Mouse (Mus musculus) limb, embryonic 10.5 days (tissue): Measurements from ENCODE around the gene Prex1. TPM values are rescaled to one million over a fixed set of nuclear protein-coding genes. Genes with fewer than 3 reads are reported as not detected.

ENCODE experiments used
- DNase-seq: peaks from one replicate; pipeline ENCODE4 v3.0.0-alpha.2; 2017; ENCODE audit warnings: low spot score
- H3K27ac ChIP-seq: fragments of 300-500 bp; sonication (generic); 2 replicates; pipeline ENCODE4 v1.5.1; 2016; ENCODE audit warnings: mild to moderate bottlenecking
- H3K27me3 ChIP-seq: fragments of 300-500 bp; sonication (generic); 2 replicates; pipeline ENCODE4 v1.6.1; 2016; ENCODE audit warnings: low read depth, mild to moderate bottlenecking; ENCODE audit not compliant: poor library complexity, severe bottlenecking
- H3K36me3 ChIP-seq: fragments of 300-500 bp; sonication (generic); 2 replicates; pipeline ENCODE4 v1.6.1; 2016; ENCODE audit warnings: mild to moderate bottlenecking, moderate library complexity
- H3K4me1 ChIP-seq: fragments of 300-500 bp; sonication (generic); 2 replicates; pipeline ENCODE4 v1.6.1; 2016
- H3K4me3 ChIP-seq: fragments of 300-500 bp; sonication (generic); 2 replicates; pipeline ENCODE4 v1.5.1; 2016; ENCODE audit warnings: mild to moderate bottlenecking, moderate library complexity
- H3K9me3 ChIP-seq: fragments of 300-500 bp; sonication (generic); replicated peaks from 2 replicates; pipeline ENCODE4 v1.6.1; 2016; ENCODE audit warnings: mild to moderate bottlenecking
- WGBS: fragments of 180-500 bp; shearing (Covaris S2); methylation state at CpG from one replicate; pipeline ENCODE4 v1.1.7; 2016; 5-methylcytosine and 5-hydroxymethylcytosine counted together
- polyA plus RNA-seq: library from polyadenylated mRNA; unstranded; fragments of >200 nt; fragmentation: Nextera tagmentation; extraction: Ambion mirVana; gene quantifications from 2 replicates; pipeline ENCODE4 v1.2.1, GENCODE M21; 2016

Gene Prex1
- polyA plus RNA-seq, 1 experiment from 2014 or later: 26.2 TPM

GRCm38 (mm10) chr2:166584491-166584890, 129.1 kb downstream of the Prex1 start:
- Histone ChIP-seq H3K4me3 (no peak overlapping the region), H3K36me3 (peaks cover 89% of the 10 kb centered on the region), H3K4me1 (no peaks in the 10 kb centered on the region), H3K27ac (no peak overlapping the region), H3K27me3 (no peaks in the 10 kb centered on the region), H3K9me3 (no peaks in the 10 kb centered on the region)
- 92% methylated on average over 3 of the region's 3 CpGs for WGBS
- no peak for DNase-seq

- DNase-seq: no peak
- no peaks in the 10 kb centered on the region for H3K9me3 ChIP-seq
- H3K4me1 ChIP-seq: no peaks in the 10 kb centered on the region
- peaks cover 89% of the 10 kb centered on the region for H3K36me3 ChIP-seq
- WGBS: 98% methylated on average over 5 of the region's 5 CpGs
- H3K27me3 ChIP-seq: no peaks in the 10 kb centered on the region
- H3K27ac ChIP-seq: 0 out of 2 replicates have a peak overlapping the region, but pooled peaks have one; percentile 10
- no peak overlapping the region for H3K4me3 ChIP-seq
These were observed 130.3 kb downstream of the Prex1 start for GRCm38 (mm10) chr2:166583292-166583691.

GRCm38 (mm10) chr2:166581881-166582583, 131.6 kb downstream of the Prex1 start:
- Histone ChIP-seq H3K27me3 (no peaks in the 10 kb centered on the region), H3K9me3 (no peaks in the 10 kb centered on the region), H3K4me3 (no peak overlapping the region), H3K27ac (no peak overlapping the region), H3K4me1 (no peaks in the 10 kb centered on the region), H3K36me3 (peaks cover 92% of the 10 kb centered on the region)
- DNase-seq: no peak
- 94% methylated on average over 21 of the region's 21 CpGs for WGBS

- H3K4me3 ChIP-seq: no peak overlapping the region
- no peaks in the 10 kb centered on the region for H3K9me3 ChIP-seq
- H3K27me3 ChIP-seq: no peaks in the 10 kb centered on the region
- no peak overlapping the region for H3K27ac ChIP-seq
- H3K4me1 ChIP-seq: peaks cover 8% of the 10 kb centered on the region
- no peak for DNase-seq
- 92% methylated on average over 5 of the region's 5 CpGs for WGBS
- peaks cover 69% of the 10 kb centered on the region for H3K36me3 ChIP-seq
These were observed 133.8 kb downstream of the Prex1 start for GRCm38 (mm10) chr2:166579793-166580192.

DNA sequence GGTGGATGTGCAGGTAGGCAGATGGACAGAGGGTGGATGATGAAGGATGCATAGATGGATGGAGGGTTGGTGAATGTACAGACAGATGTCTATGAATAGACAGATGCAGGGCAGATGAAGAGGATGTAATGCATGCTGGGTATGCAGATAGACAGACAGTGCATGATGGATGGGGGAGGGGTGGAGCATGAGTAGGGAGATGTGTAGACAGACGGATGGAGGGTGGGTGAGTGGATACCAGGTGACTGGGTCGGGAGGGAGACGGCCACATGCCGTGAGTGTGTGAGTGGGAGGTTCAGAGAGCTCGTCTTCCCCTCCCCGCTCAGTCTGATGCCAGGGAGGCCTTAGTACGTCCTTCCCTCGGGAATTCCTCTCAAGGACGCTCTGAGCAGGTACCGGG, 134.3 kb downstream of the Prex1 start:
- H3K4me1 ChIP-seq: peaks cover 12% of the 10 kb centered on the region
- H3K36me3 ChIP-seq: peaks cover 68% of the 10 kb centered on the region
- 88% methylated on average over 10 of the region's 10 CpGs for WGBS
- DNase-seq: no peak
- H3K9me3 ChIP-seq: no peaks in the 10 kb centered on the region
- H3K27me3 ChIP-seq: no peaks in the 10 kb centered on the region
- no peak overlapping the region for H3K4me3 ChIP-seq
- H3K27ac ChIP-seq: no peak overlapping the region

GRCm38 (mm10) chr2:166575419-166575818, 138.2 kb downstream of the Prex1 start:
- 76% methylated on average over 17 of the region's 17 CpGs for WGBS
- H3K36me3 ChIP-seq: peaks cover 60% of the 10 kb centered on the region
- no peaks in the 10 kb centered on the region for H3K27me3 ChIP-seq
- no peak overlapping the region for H3K27ac ChIP-seq
- H3K4me3 ChIP-seq: no peak overlapping the region
- DNase-seq: no peak
- H3K4me1 ChIP-seq: peaks cover 15% of the 10 kb centered on the region
- H3K9me3 ChIP-seq: no peaks in the 10 kb centered on the region

- Histone ChIP-seq H3K36me3 (peaks cover 59% of the 10 kb centered on the region), H3K4me1 (peaks cover 15% of the 10 kb centered on the region), H3K27ac (peak overlapping the region; percentile 22; the same call in 1 of the 2 replicates), H3K9me3 (no peaks in the 10 kb centered on the region), H3K4me3 (no peak overlapping the region), H3K27me3 (no peaks in the 10 kb centered on the region)
- DNase-seq: peak; percentile 92
- 22% methylated on average over 7 of the region's 7 CpGs for WGBS
These were observed 138.7 kb downstream of the Prex1 start for GRCm38 (mm10) chr2:166574934-166575333.

DNA sequence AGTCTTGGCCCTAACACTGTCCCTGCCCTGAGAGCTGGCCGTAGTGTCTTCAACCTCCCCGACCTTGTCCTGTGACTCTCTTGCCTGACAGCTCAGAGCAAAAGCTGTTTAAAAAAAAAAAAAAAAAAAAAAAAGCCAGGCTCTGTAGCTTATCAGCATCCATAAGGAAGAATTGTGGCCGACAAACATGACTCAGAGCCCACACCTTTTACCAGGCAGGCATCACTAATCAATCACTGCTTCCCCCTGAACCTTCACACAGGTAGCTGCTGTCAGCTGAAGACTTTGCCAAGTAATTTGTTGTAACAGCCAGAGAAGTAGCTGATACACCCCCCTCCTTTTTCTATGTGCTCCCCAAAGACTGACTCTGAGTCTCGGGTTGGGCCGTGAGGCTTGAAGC, 140.0 kb downstream of the Prex1 start:
- Histone ChIP-seq H3K4me1 (peaks cover 15% of the 10 kb centered on the region), H3K36me3 (peaks cover 59% of the 10 kb centered on the region), H3K27me3 (no peaks in the 10 kb centered on the region), H3K9me3 (no peaks in the 10 kb centered on the region), H3K27ac (no peak overlapping the region), H3K4me3 (no peak overlapping the region)
- no peak for DNase-seq
- 91% methylated on average over 5 of the region's 5 CpGs for WGBS

- 95% methylated on average over 3 of the region's 3 CpGs for WGBS
- H3K4me1 ChIP-seq: peaks cover 19% of the 10 kb centered on the region
- DNase-seq: no peak
- no peak overlapping the region for H3K27ac ChIP-seq
- no peak overlapping the region for H3K4me3 ChIP-seq
- peaks cover 60% of the 10 kb centered on the region for H3K36me3 ChIP-seq
- no peaks in the 10 kb centered on the region for H3K9me3 ChIP-seq
- H3K27me3 ChIP-seq: no peaks in the 10 kb centered on the region
These were observed 141.3 kb downstream of the Prex1 start for GRCm38 (mm10) chr2:166572297-166572696.

DNA sequence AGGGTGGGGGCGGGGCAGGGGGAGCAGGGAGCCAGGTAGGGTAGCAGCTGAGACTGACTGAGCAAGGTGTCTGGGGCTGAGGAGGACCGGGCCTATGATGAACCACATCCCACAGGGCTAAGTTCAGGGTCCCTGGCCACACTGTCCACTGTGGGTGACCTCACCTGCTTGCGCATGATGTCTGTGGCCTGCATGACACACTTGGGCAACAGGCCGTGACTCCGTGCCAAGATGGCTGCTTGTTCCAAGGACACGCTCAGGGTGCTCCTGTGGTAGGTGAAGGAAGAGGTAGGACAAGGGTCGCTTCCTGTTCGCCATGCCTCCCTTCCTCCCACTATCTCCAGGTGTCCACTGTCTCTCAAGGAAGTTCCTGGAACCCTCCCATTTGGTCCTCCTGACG, 144.4 kb downstream of the Prex1 start:
- Histone ChIP-seq H3K27me3 (no peaks in the 10 kb centered on the region), H3K4me3 (no peak overlapping the region), H3K27ac (no peak overlapping the region), H3K4me1 (peaks cover 17% of the 10 kb centered on the region), H3K36me3 (peaks cover 61% of the 10 kb centered on the region), H3K9me3 (no peaks in the 10 kb centered on the region)
- no peak for DNase-seq
- 92% methylated on average over 9 of the region's 9 CpGs for WGBS

- WGBS: 78% methylated on average over 5 of the region's 5 CpGs
- H3K36me3 ChIP-seq: peaks cover 35% of the 10 kb centered on the region
These were observed 148.1 kb downstream of the Prex1 start for GRCm38 (mm10) chr2:166565503-166565902.

DNA sequence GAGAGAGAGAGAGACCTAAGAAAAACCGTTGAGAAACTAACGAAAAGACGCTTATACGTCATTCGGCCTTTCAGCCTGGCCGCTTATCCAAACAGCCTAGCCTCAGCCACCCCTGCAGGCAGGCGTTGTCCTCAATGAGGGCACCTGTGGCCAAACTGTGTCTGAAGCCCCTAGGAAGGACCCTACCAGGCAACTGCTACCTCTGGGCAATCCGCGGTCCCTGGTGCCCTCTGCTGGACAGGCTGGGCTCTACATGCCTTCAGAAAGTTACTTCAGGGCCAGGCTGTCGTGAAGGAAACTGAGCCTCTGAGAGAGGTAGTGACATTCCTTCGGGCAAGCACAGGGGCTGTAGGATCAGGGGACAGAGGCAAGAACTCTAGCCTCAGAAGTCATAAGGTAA, 149.2 kb downstream of the Prex1 start:
- peaks cover 28% of the 10 kb centered on the region for H3K36me3 ChIP-seq
- H3K27me3 ChIP-seq: no peaks in the 10 kb centered on the region
- H3K9me3 ChIP-seq: no peaks in the 10 kb centered on the region
- peaks cover 48% of the 10 kb centered on the region for H3K4me1 ChIP-seq
- H3K4me3 ChIP-seq: peak overlapping the region; percentile 19
- H3K27ac ChIP-seq: peak overlapping the region; percentile 78
- 5% methylated on average over 11 of the region's 11 CpGs for WGBS
- DNase-seq: peak; percentile 93

More at GRCm38 (mm10) chr2:166565503-166565902, 148.1 kb downstream of the Prex1 start:
- Histone ChIP-seq H3K4me3 (no peak overlapping the region), H3K27ac (no peak overlapping the region), H3K9me3 (no peaks in the 10 kb centered on the region), H3K27me3 (no peaks in the 10 kb centered on the region), H3K4me1 (peaks cover 38% of the 10 kb centered on the region)
- no peak for DNase-seq

GRCm38 (mm10) chr2:166563890-166564289, 149.7 kb downstream of the Prex1 start:
- Histone ChIP-seq H3K36me3 (peaks cover 22% of the 10 kb centered on the region), H3K4me1 (peaks cover 54% of the 10 kb centered on the region), H3K27me3 (no peaks in the 10 kb centered on the region), H3K4me3 (peak overlapping the region; percentile 19), H3K27ac (peak overlapping the region; percentile 78), H3K9me3 (no peaks in the 10 kb centered on the region)
- 10% methylated on average over 6 of the region's 6 CpGs for WGBS
- peak; percentile 97 for DNase-seq
